Mouse (Mus musculus) large intestine, adult 2 months (tissue): ENCODE data around the gene Skil. TPM values are rescaled to one million over a fixed set of nuclear protein-coding genes. Genes with fewer than 3 reads are reported as not detected.

Experiments used
- DNase-seq: peaks from one replicate; pipeline ENCODE4 v3.0.0-alpha.2; 2012; ENCODE audit warnings: low read depth, low spot score
- WGBS: fragments of 180-500 bp; shearing (Covaris S2); methylation state at CpG from one replicate; pipeline ENCODE4 v1.1.7; 2018; 5-methylcytosine and 5-hydroxymethylcytosine counted together
- polyA plus RNA-seq: library from polyadenylated mRNA; depleted of rRNA; stranded (reverse); fragments of >200 nt; gene quantifications from 2 replicates; pipeline ENCODE4 v1.2.3, GENCODE M21; 2012; rRNA removed

The Skil gene
- polyA plus RNA-seq: 8.0 and 21.2 TPM in 2 replicates

DNA sequence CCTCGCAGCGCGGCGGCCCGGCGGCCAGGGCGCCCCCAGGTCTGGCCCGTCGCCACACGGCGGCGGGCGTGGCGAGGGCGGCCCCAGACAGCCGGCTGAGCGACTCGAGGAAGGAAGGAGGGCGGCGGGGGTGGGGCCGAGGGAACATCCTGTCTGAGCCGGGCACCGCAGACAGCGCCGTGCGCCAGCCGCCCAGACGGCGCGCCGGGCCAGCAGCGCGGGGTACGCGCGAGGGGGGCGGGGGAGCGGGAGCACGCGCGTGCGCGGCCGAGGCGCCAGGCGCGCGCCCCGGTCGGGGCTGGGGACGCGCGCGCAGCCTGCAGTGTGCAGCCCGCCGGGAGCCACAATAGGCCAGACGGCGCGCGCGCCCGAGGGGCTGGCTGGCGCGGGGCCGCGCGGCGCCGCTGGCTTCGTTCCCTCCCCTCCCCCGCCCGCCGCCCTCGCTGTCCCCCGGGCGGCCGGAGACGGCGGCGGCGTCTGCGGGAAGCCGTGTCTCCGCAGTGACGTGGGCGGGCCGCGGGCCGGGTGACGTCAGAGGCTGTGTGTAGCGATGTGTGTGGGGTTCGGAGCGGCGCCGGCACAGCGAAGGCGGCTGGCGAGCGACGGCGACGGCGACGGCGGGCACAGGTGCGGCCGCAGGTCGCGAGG is at the start of gene Skil:
Skil (plus strand) TSS at position 528 of the 648 bp plus-strand sequence.
- WGBS: 1% methylated on average over 93 of the region's 109 CpGs
- DNase-seq: peak; percentile 81

DNA sequence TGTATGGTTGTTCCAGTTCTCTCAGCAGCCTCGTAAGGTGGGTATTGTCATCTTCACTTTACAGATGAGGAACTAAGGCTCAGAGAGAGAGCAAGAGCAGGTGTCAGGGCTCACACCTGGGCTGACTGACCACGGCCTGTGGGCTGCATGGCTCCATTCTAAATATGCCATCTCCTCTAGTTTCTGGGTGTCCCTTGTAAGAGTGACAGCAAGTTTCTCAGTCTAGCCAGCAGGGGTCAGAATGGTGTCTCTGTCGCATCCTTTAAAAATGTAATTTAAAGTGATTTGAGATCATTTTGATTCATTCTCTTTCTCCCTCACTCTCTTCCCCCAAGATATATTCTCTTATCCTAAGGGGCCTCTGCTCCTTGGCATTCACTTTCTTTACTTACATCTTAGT is 47.6 kb upstream of the Skil start:
- WGBS: 69% methylated on average over 3 of the region's 3 CpGs
- no peak for DNase-seq

DNA sequence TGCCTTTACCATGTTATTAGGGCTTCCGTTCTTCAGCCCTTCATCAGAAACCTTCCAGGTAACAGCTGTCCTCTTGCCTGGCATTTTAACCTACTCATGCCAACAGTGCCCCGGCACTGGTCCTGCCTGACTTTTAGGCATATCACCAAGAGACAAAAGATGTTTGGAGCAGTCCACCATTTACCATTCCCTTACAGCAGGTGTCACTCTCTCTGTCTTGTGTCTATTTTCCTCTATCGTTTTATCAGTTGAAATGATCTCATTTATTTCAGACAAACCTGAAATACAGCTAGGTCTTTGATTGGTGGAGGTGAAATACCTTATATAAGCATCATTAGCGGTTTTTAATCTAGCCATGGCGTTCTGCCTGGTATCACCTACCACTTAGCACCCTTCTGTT is 45.8 kb upstream of the Skil start:
- 78% methylated on average over 5 of the region's 5 CpGs for WGBS
- no peak for DNase-seq

DNA sequence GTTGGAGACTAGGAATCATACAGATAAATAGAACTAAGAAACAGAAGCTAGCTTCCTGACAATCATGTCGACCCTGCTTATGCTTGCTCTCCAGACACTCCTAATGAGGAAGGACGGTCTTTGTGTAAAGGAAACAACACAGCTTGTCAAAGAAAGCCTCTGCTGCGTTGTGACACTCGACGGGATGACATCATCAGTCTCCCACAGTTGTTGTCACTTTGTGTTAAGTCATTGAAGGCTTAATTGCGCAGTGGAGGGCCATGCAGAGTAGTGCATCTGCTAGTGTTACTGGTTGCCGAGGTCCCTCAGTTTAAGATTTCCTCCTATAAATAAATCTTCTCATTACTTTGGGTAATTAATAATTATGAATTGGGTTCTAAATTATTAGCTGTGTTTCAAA is 44.5 kb upstream of the Skil start:
- 77% methylated on average over 7 of the region's 7 CpGs for whole genome bisulfite sequencing
- no peak for DNase-seq

DNA sequence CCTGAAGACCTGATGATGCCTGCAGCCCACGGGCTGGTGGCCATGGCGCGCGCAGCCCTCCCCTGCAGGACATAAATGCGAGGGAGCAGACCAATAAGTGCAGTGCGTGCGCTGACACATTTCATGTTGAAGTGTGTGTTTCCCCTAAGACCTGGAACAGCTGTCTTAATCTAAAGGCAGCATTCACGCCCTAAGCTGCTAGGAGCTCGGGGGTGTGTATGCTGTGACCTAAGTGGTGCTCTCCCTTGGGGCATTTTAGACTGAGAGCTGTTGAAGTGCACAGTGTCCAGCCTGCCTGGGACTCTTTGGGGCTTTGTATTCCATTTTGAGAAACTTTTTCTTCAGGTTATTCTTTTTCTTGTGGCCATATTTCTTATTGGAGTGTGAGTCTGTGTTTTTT is 43.1 kb upstream of the Skil start:
- WGBS: 90% methylated on average over 9 of the region's 9 CpGs
- no peak for DNase-seq

DNA sequence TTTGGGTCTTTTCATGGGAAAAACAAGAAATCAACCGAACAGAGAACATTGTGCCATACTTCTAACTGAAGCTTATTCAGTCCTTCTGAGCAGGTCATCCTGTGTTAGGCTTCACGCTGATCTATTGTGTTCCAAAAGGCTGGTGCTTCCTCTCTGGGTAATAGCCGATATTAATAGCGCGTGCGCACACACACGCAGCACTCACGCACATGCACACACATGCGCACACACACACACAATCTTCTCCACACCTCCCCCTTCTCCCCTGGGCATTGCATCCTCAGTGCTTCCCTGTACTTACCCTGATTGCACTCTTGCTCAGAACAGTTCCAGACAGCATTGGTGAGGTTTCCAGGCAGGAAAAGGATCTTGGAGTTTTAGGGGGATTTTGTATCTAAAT is 41.7 kb upstream of the Skil start:
- no peak for DNase-seq
- WGBS: 92% methylated on average over 9 of the region's 9 CpGs

DNA sequence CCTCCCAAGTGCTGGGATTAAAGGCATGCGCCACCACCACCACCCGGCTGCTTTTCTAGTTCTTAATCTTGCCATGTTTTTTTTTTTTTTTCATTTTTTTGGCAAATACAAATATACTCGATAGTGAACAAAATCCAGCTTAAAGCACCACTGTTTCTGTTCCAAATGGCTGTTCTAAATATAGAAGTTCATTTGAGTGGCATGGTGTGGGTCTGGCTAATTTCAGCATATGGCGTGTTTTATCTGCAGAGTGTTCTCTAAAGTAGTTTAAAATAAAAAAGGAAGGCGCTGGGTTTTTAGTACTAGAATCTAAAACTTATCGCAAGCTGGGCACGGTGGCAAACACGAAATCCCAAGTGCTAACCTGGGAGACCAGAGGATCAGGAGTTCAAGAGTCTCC is 40.0 kb upstream of the Skil start:
- DNase-seq: no peak
- 79% methylated on average over 8 of the region's 8 CpGs for WGBS

DNA sequence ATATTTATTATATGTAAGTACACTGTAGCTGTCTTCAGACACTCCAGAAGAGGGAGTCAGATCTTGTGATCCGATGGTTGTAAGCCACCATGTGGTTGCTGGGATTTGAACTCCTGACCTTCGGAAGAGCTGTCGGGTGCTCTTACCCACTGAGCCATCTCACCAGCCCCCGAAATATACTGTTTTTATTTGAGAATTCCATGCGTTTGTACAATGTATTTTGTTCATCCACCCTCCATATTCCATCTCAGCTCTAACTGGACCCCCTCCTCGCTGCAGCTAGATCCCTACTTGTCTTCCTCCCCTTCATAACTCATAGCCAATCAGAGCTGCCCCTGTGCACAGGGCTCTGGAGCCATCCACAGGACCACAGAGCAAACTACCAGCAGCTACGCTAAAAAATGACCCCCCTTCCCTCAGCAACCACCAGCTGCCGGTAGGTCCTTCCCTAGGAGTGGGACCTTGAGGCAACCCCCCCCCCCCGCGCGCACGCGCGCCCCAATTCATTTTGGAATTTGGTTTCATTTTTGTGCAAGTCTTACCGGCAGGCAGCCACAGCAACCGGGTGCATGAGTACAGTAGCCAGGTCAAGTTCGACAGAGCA is 38.7 kb upstream of the Skil start:
- 19% methylated on average over 17 of the region's 17 CpGs for WGBS
- DNase-seq: no peak

DNA sequence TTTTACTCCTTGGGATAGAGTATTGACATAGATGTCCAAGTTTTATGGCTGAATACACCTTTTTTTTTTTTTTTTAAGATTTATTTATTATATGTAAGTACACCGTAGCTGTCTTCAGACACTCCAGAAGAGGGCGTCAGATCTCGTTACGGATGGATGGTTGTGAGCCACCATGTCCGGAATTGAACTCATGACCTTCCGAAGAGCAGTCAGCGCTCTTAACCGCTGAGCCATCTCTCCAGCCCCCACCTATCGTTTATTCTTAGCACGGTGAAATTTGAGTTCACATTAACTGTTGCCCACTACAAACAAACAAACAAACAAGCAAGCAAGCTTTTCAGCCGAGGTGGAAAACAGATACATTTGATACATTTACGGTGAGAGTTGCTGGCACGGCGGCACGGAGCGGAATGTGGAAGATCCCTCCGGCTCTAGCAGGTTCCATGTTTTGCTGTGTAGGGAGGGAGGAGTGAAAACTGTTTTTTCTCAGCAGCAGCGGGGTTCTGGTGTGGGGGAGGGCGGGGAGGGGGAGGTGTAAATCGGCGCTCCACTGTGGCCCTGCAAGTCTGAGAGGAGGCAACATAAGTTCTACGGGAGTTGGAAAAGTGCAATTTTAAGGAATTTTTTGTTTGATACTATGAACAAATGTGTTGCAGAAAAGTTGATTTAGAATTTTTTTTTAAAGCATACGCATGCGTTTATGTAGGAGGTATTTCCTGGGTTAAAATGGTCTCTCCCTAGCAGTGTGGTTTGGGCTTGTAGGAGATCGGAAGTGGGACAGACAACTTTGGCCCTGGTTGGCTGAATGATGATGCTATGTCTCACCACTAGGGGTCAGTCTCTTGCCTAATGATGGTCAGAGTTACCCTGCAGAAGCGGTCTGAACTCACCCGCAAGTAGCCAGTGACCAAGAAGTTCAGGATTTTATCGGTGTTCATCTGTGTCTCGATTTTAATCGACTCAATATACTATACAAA is 37.9 kb upstream of the Skil start:
- under 1% methylated on average over 30 of the region's 30 CpGs for WGBS
- DNase-seq: peak; percentile 62

DNA sequence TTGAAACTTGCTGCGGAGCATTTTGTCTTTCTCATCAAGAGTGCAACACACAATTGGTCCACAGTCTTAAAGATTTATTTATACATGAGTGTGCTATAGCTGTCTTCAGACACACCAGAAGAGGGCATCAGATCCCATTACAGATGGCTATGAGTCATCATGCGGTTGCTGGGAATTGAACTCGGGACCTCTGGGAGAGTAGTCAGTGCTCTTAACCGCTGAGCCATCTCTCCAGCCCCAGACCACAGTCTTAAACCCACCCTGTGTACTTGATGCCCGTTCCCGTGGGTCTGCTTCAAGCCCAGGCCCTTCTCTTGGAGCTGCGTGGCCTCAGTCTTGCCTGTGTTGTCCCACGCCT is 34.1 kb upstream of the Skil start:
- no peak for DNase-seq
- 76% methylated on average over 8 of the region's 8 CpGs for WGBS

DNA sequence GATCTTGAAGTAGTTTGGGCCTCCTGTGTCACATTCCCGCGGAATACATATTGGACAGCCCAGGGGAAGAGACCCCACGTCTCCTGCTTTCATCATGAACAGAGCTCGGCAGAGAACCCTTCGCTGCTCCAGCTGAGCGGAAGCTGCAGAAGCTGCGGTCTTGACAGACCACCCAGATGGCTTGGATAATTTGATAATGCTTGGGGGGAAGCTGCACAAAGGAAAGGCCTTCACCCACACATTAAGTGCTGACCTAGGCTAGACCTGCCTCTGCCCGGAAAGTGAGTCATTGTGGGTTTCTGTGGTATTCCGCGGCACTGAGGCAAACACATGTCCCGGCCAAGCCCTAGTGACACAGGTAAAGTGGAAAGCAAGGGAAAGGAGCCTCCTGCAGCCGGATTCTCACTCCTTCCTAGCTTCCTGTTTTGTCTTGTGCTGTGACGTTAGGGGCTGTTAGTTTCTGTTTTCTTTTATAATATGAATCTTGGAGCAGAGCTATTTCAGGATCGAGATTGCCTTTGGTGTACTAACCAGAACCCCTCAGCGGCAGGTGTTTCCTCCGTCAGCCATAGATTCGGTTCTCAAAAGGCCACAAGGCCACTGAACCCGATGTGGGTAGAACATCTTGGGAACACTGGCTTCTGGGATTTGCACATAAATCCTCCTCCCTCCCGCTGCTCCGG is 33.6 kb upstream of the Skil start:
- no peak for DNase-seq
- WGBS: 69% methylated on average over 20 of the region's 20 CpGs

DNA sequence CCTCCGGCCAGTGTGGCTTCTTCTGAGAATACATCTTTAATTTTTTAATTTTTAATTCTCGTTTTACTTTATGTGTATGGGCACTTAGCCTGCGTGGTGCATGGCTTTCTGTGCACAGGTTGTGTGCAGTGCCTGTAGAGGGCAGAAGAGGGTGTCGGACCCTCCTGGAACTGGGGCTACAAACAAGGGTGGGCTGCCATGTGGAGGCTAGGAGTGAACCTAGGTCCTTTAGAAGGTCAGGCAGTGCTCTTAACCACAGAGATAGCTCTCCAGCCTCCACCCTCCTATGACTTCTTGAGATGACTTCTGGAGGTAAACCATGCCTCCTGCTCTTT is 33.1 kb upstream of the Skil start:
- 76% methylated on average over 4 of the region's 4 CpGs for WGBS

DNA sequence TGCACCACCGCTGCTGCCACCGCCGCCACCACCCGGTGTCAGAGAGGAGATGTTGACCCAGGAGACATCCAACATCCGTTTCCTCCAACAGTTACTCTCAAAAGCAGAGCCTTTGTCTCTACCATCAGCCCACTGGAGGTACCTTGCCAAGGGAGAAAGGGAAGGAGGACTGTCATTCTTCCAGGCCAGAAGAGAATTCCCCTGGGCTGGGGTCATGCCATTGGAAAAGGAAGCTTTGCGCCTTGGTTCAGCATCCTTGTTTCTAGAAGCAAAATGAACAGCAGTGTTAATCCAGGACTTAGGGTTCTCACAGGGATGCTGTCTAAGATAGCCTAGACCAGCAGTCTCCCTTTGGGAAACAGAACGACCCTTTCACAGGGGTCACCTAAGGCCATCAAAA is 32.5 kb upstream of the Skil start:
- no peak for DNase-seq
- WGBS: 75% methylated on average over 7 of the region's 7 CpGs

More for the DNA sequence above, 33.1 kb upstream of the Skil start:
- DNase-seq: no peak

DNA sequence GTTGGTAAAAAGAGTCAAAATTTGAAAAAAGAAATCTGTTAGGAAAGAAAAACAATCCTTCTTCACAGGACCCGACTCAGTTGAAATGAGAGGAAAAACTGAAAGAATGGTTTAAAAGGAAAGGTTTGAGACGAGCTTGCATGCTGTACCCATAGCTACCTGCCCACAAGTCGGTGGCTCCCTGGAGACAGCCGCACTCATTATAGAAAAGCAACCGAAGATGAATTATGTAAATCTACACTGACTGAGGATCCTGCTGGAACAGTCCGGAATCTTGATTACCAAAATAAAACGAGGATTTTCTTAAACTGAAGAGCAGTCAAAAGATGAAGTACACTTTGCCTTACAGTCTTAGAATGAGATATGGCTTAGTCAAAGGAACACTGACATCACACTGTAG is 26.4 kb upstream of the Skil start:
- DNase-seq: no peak
- WGBS: 85% methylated on average over 7 of the region's 7 CpGs

DNA sequence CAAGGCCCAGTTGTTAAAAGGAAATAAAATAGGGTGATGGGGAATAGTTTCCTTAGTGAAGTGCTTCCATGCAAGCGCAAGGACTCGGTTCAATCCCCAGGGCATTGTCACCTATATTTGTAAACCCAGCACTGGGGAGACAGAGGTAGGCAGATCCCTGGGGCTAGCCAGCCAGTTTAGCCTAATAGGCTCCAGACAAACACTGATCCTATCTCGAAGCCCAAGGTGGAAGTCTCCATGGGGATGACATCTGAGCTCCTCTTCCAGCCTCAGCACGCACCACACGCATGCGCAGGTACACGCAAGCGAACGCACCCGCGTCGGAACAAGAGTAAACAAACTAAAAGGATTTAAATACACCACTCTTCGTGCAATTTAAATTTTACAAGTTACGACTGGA is 23.1 kb upstream of the Skil start:
- WGBS: 75% methylated on average over 14 of the region's 14 CpGs
- DNase-seq: no peak

DNA sequence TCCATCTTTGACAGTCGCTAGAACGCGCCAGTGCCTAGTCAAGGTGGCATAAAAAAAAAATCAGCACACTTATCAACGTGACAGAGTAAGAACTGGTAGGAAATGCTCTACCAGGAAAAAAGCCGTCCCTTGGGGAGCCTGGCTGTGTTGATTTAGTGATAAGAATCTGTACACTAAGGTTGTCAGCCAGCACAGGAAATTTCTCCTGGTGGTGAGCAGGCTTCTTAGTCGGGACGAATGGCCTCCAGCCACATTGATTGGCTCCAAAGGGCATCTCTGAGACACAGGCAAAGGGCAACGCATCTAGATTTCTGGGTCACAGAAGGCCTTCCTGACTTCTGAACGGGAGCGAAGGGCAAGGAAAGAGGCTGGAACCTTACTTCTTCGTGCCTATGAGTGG is 19.1 kb upstream of the Skil start:
- DNase-seq: peak; percentile 78
- 18% methylated on average over 11 of the region's 11 CpGs for WGBS

DNA sequence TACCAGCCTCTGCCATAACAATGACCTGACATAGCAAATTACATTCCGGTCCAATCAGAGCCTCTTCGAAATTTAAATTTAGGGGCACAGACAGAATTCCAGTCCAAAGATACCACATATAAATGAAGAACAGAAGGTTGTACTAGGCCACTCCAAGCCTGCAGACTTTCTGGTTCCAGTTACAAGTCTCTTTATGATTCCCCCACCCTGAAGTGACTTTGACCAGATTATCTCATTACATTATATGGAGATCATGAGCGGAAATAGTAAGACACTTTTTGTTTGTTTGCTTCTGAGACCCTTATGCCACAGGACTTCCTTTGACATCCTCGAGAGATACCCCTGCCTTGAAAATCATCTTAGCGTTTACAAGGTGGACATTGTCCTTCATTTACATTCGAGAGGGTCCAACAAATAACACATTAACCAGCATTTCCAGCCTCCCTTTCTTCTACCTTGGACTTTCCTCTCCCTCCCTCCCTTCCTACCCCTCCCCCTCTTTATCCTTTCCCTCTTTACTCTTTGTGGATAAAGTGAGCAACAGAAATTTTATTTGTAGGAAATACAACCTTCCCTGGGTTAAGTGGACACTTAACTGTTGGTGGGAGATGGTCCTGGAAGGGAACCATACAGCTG is 17.7 kb upstream of the Skil start:
- 46% methylated on average over 6 of the region's 6 CpGs for WGBS
- DNase-seq: peak; percentile 73

DNA sequence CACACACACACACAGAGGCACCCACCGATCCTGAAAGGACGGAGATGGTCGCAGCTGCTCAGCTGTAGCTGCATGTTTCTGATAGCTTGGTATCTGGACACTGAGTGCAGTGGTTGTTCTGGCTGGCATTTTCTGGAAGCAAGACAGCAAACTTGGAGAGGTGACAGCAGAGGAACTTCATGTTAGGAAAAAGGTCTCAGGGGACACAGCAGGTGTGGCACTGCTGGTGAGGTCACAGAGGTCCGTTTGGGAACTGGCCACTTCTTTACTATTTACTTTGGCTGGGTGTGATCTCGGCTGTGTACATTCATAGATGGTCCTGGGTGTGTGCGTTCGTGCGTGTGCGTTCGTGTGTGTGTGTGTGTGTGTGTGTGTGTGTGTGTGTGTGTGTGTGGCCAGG is 15.4 kb upstream of the Skil start:
- DNase-seq: peak; percentile 70

DNA sequence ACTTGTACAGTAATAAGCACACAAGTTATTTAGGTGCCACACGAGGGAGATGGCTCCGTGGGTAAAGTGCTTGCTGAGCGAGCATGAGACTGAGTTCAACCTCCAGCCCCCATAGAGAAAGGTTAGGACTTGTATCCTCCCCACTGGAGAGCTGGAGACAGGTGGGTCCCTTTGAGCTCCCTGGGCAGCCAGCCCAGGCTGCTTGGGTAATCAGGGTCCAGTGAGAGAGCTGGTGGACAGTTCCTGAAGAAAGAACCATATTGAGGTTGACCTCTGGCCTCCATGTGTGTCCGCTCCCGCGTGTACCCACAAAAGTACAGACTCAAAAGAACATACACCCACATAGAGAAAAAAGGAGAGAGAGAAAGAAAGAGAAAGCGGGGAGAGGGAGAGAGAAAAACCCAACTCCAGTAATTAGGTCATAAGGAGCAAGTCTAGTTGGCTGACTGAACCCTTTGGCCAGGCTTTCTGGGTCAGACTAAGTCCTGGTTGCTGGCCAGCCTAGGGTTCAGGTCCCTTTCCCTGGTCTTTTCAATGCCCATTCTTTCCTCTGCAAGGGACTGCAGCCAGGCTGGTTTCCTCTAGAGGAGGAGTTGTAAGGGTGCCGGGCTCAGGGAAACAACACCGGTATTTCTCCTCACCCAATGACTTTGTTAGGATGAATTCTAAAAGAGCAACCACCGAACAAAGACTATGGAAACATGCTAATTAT is 13.9 kb upstream of the Skil start:
- WGBS: 77% methylated on average over 10 of the region's 10 CpGs

More for the DNA sequence above, 15.4 kb upstream of the Skil start:
- 32% methylated on average over 10 of the region's 10 CpGs for whole genome bisulfite sequencing

More for the DNA sequence above, 13.9 kb upstream of the Skil start:
- no peak for DNase-seq
